Mouse (Mus musculus): ENCODE measurements around the gene Pdgfc. TPM values are rescaled to one million over a fixed set of nuclear protein-coding genes. Genes with fewer than 3 reads are reported as not detected.

The Pdgfc gene
- polyA plus RNA-seq, 1 experiment from 2014 or later: 2.2 TPM

DNA sequence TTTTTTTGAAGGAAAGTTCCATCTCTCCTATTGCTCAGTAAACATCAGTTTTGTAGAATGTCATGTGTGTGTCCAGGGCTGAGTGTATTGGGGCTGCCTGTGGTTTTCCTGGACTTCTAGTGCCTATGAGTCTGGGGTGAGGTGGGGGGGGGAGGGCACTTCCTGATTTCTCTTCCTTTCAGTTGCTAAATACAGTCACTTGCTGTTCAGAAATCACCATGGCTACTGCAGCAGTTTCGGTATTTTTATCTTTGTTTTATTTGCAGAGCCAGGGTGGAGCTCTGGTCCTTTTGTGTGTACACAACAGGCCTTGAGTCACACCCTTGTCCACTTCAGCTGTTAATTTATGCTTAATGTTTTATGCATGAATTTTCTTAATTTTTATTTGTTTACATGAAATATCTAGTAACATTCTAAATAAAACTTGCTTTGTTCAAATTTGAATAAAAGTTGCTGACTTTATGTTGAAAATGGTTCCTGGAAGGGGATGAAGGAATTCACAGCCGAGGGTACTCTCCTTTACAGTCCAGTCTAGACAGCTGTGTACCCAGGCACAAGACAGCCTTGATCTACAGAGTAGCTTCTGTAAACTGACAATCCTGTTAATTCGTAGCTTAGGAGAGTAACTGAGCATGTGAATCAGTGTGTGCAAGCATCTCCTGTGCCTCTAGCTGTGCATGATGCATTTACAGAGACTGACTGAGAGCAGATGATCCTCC, 66.1 kb downstream of the Pdgfc start:
- no peak for TF ChIP-seq EP300 (IDR thresholded peaks at IDR 0.05)
- TF ChIP-seq CTCF (IDR thresholded peaks at IDR 0.05): no peak
- no peak overlapping the region for H3K4me3 ChIP-seq (ENCODE audit: low read depth, low read length)
- peak; percentile 79 for ATAC-seq
- peak; percentile 67 for DNase-seq (ENCODE audit: low spot score)
- no peak overlapping the region for H3K4me2 ChIP-seq (replicated peaks; ENCODE audit: low read depth, low read length)
- H3K9ac ChIP-seq (replicated peaks; ENCODE audit: low read depth): no peak overlapping the region
- H3K4me1 ChIP-seq (ENCODE audit: insufficient read depth, low read depth, low read length): no peaks in the 10 kb centered on the region
- H3K27me3 ChIP-seq (replicated peaks; ENCODE audit: insufficient read depth, low read length): no peaks in the 10 kb centered on the region
- H3K36me3 ChIP-seq (ENCODE audit: insufficient read depth, low read length): no peaks in the 10 kb centered on the region
- H3K27ac ChIP-seq (ENCODE audit: low read length): no peak overlapping the region
- WGBS: 10% methylated on average over 3 of the region's 3 CpGs
- no peaks in the 10 kb centered on the region for H3K9me3 ChIP-seq (ENCODE audit: low read length)

DNA sequence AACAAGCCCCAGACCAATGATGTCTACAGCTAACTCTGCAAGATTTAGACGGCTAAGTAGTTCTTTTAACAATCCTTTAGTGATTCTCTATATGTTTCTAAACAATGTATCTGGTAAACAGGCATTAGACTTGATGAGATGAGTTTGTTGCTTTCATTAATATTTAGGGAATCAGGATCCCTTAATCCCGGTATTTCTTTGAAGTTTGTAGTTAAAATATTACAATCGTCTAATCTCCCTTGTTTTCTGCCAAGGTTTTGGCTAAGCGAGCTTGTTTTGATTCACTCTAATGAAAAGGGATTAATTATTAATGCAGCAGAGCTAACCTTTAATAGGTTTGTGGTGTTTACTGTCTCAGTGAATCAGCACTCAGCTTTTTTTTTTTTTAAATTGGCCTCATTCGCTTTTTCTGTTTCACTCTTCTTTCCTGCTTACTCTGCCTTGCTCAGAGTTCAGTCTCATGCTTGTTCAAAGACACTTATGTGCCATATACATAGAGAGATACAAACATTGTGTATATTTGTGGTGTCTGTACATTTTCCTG, 66.7 kb downstream of the Pdgfc start:
- ATAC-seq: no peak
- H3K4me2 ChIP-seq (replicated peaks; ENCODE audit: low read depth, low read length): no peak overlapping the region
- WGBS: 57% methylated on average over 5 of the region's 5 CpGs
- no peaks in the 10 kb centered on the region for H3K4me1 ChIP-seq (ENCODE audit: insufficient read depth, low read depth, low read length)
- TF ChIP-seq CTCF (IDR thresholded peaks at IDR 0.05) (no peak), EP300 (IDR thresholded peaks at IDR 0.05) (no peak)
- H3K4me3 ChIP-seq (ENCODE audit: low read depth, low read length): no peak overlapping the region
- H3K27me3 ChIP-seq (replicated peaks; ENCODE audit: insufficient read depth, low read length): no peaks in the 10 kb centered on the region
- no peaks in the 10 kb centered on the region for H3K36me3 ChIP-seq (ENCODE audit: insufficient read depth, low read length)
- H3K9ac ChIP-seq (replicated peaks; ENCODE audit: low read depth): no peak overlapping the region
- no peak overlapping the region for H3K27ac ChIP-seq (ENCODE audit: low read length)
- DNase-seq (ENCODE audit: low spot score): no peak
- no peaks in the 10 kb centered on the region for H3K9me3 ChIP-seq (ENCODE audit: low read length)

DNA sequence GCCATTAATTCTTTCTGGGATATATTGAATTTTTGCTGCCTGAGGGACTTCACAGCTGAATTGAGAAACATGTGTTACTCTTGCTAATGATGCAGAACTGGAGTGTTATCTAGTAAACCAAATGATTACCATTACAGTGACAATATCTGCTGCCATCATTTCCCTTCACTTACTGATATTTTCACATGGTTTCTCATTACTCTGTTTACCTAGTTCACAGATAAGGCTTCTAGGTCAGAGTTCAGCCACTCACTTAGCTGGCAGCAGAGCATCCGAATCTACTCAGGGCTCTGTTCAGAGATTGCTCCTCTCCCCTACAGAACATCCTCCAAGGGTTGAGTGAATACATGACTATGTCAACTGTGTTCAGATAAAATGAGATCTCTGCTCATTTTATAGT, 71.3 kb downstream of the Pdgfc start:
- H3K27me3 ChIP-seq (replicated peaks; ENCODE audit: insufficient read depth, low read length): no peaks in the 10 kb centered on the region
- TF ChIP-seq EP300 (IDR thresholded peaks at IDR 0.05) (no peak), CTCF (IDR thresholded peaks at IDR 0.05) (no peak)
- H3K4me2 ChIP-seq (replicated peaks; ENCODE audit: low read depth, low read length): no peak overlapping the region
- 38% methylated on average over 1 of the region's 1 CpGs for WGBS
- no peaks in the 10 kb centered on the region for H3K36me3 ChIP-seq (ENCODE audit: insufficient read depth, low read length)
- no peaks in the 10 kb centered on the region for H3K9me3 ChIP-seq (ENCODE audit: low read length)
- H3K9ac ChIP-seq (replicated peaks; ENCODE audit: low read depth): no peak overlapping the region
- H3K4me3 ChIP-seq (ENCODE audit: low read depth, low read length): no peak overlapping the region
- DNase-seq (ENCODE audit: low spot score) (no peak), ATAC-seq (no peak)
- no peak overlapping the region for H3K27ac ChIP-seq (ENCODE audit: low read length)
- H3K4me1 ChIP-seq (ENCODE audit: insufficient read depth, low read depth, low read length): no peaks in the 10 kb centered on the region

DNA sequence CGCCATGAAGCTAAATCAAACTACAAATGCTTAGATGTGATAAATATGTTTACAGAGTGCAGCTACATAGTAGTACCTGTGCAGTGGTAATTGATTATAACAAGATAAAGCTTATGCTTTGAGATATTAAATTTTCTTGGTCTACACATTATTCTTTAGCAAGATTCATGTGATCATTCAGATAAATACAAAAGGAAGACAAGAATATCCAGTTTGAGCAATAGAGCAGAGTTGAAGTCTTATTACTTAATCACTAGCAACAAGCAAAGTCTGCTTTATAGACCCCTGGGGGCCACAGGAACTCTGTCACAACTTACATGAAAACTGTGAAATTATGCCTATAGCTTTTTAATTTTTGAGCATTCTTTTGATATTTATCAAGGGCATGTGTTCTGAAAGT, 74.8 kb downstream of the Pdgfc start:
- TF ChIP-seq CTCF (IDR thresholded peaks at IDR 0.05) (no peak), EP300 (IDR thresholded peaks at IDR 0.05) (no peak)

DNA sequence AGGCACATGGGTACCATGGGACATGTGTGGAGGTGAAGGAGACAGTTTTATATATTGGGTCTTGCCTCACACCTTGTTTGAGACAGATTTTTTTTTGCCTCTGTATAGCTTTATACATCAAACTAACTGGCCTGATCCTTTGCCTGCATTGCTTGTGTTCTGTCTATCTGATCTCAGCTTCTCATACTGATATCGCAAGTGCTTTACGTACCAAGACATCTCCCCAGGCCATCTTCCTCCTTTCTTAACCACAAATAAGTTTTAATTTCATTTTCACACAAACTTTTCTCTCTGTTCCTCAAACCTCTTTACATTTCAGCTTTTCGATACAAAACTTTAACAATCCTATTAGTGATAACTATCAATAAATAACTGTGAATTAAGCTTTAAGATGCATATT, 76.7 kb downstream of the Pdgfc start:
- Histone ChIP-seq H3K9ac (replicated peaks; ENCODE audit: low read depth) (no peak overlapping the region), H3K27ac (ENCODE audit: low read length) (no peak overlapping the region), H3K36me3 (ENCODE audit: insufficient read depth, low read length) (no peaks in the 10 kb centered on the region), H3K9me3 (ENCODE audit: low read length) (no peaks in the 10 kb centered on the region), H3K27me3 (replicated peaks; ENCODE audit: insufficient read depth, low read length) (no peaks in the 10 kb centered on the region), H3K4me3 (ENCODE audit: low read depth, low read length) (no peak overlapping the region), H3K4me1 (ENCODE audit: insufficient read depth, low read depth, low read length) (no peaks in the 10 kb centered on the region), H3K4me2 (replicated peaks; ENCODE audit: low read depth, low read length) (no peak overlapping the region)
- no peak for DNase-seq (ENCODE audit: low spot score)
- TF ChIP-seq CTCF (IDR thresholded peaks at IDR 0.05) (no peak), EP300 (IDR thresholded peaks at IDR 0.05) (no peak)
- WGBS: 89% methylated on average over 3 of the region's 3 CpGs
- ATAC-seq: no peak

More for the DNA sequence above, 74.8 kb downstream of the Pdgfc start:
- no peak overlapping the region for H3K27ac ChIP-seq (ENCODE audit: low read length)
- no peaks in the 10 kb centered on the region for H3K4me1 ChIP-seq (ENCODE audit: insufficient read depth, low read depth, low read length)
- H3K36me3 ChIP-seq (ENCODE audit: insufficient read depth, low read length): no peaks in the 10 kb centered on the region
- H3K9me3 ChIP-seq (ENCODE audit: low read length): no peaks in the 10 kb centered on the region
- H3K27me3 ChIP-seq (replicated peaks; ENCODE audit: insufficient read depth, low read length): no peaks in the 10 kb centered on the region
- ATAC-seq (no peak), DNase-seq (ENCODE audit: low spot score) (no peak)
- no peak overlapping the region for H3K4me3 ChIP-seq (ENCODE audit: low read depth, low read length)
- no peak overlapping the region for H3K4me2 ChIP-seq (replicated peaks; ENCODE audit: low read depth, low read length)
- H3K9ac ChIP-seq (replicated peaks; ENCODE audit: low read depth): no peak overlapping the region
- WGBS: 49% methylated on average over 1 of the region's 1 CpGs

DNA sequence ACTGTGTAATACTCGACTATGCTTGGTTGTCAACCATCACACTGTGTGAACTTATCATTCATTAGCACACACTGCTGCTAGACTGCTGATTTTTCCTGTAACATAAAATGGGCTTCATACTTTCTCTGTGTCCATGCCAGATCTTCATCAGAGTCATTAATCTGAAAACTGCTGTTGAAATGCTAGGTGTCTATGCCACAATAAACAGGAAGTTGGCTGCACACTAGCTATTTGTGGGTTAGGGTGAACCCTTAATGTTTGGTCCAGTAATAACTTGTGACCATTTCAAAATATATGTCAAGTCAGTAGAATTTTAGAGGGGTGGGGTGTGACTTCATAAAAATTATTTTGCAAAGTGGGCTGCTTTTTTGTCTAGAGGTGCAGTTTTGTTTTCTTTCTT, 84.4 kb downstream of the Pdgfc start:
- no peak overlapping the region for H3K9ac ChIP-seq (replicated peaks; ENCODE audit: low read depth)
- no peaks in the 10 kb centered on the region for H3K27me3 ChIP-seq (replicated peaks; ENCODE audit: insufficient read depth, low read length)
- no peak for TF ChIP-seq CTCF (IDR thresholded peaks at IDR 0.05)
- TF ChIP-seq EP300 (IDR thresholded peaks at IDR 0.05): no peak
- no peaks in the 10 kb centered on the region for H3K4me1 ChIP-seq (ENCODE audit: insufficient read depth, low read depth, low read length)
- H3K27ac ChIP-seq (ENCODE audit: low read length): no peak overlapping the region
- no peak overlapping the region for H3K4me2 ChIP-seq (replicated peaks; ENCODE audit: low read depth, low read length)
- no peak overlapping the region for H3K4me3 ChIP-seq (ENCODE audit: low read depth, low read length)
- ATAC-seq (no peak), DNase-seq (ENCODE audit: low spot score) (no peak)
- no peaks in the 10 kb centered on the region for H3K9me3 ChIP-seq (ENCODE audit: low read length)
- no peaks in the 10 kb centered on the region for H3K36me3 ChIP-seq (ENCODE audit: insufficient read depth, low read length)
- WGBS: 37% methylated on average over 1 of the region's 1 CpGs

Measured in lung, postnatal 0 days (tissue).